Mouse (Mus musculus) forebrain, embryonic 15.5 days (tissue): ENCODE measurements around the gene Rpl27a. TPM values are rescaled to one million over a fixed set of nuclear protein-coding genes. Genes with fewer than 3 reads are reported as not detected.

Source experiments
- ATAC-seq: fragments of 200-750 bp; cut with Nextera tagmentation; replicated peaks from 2 replicates; pipeline ENCODE4 v1.8.0; 2017; ENCODE audit warnings: mild to moderate bottlenecking, moderate TSS enrichment, moderate library complexity
- H3K27ac ChIP-seq: fragments of 300-500 bp; sonication (generic); replicated peaks from 2 replicates; pipeline ENCODE4 v1.5.1; 2015; ENCODE audit warnings: mild to moderate bottlenecking, inconsistent platforms
- H3K27me3 ChIP-seq: fragments of 300-500 bp; sonication (generic); 2 replicates; pipeline ENCODE4 v1.6.1; 2015; ENCODE audit warnings: inconsistent platforms
- H3K36me3 ChIP-seq: fragments of 300-500 bp; sonication (generic); 2 replicates; pipeline ENCODE4 v1.6.1; 2015; ENCODE audit warnings: mild to moderate bottlenecking, inconsistent platforms
- H3K4me1 ChIP-seq: fragments of 300-500 bp; sonication (generic); 2 replicates; pipeline ENCODE4 v1.6.1; 2015; ENCODE audit warnings: inconsistent platforms
- H3K4me2 ChIP-seq: fragments of 300-500 bp; sonication (generic); replicated peaks from 2 replicates; pipeline ENCODE4 v1.6.1; 2015; ENCODE audit warnings: mild to moderate bottlenecking, inconsistent platforms
- H3K4me3 ChIP-seq: fragments of 300-500 bp; sonication (generic); 2 replicates; pipeline ENCODE4 v1.5.1; 2015; ENCODE audit warnings: mild to moderate bottlenecking, inconsistent platforms
- H3K9ac ChIP-seq: fragments of 300-500 bp; sonication (generic); replicated peaks from 2 replicates; pipeline ENCODE4 v1.6.1; 2015; ENCODE audit warnings: mild to moderate bottlenecking, inconsistent platforms
- H3K9me3 ChIP-seq: fragments of 300-500 bp; sonication (generic); 2 replicates; pipeline ENCODE4 v1.6.1; 2016; ENCODE audit warnings: inconsistent platforms
- WGBS: fragments of 180-500 bp; shearing (Covaris S2); methylation state at CpG from one replicate; pipeline ENCODE4 v1.1.7; 2015; ENCODE audit warnings: mixed read lengths; 5-methylcytosine and 5-hydroxymethylcytosine counted together
- polyA plus RNA-seq: library from polyadenylated mRNA; unstranded; fragments of >200 nt; fragmentation: Nextera tagmentation; extraction: Ambion mirVana; gene quantifications from 2 replicates; pipeline ENCODE4 v1.2.1, GENCODE M21; 2015

The Rpl27a gene
- 83.3 and 86.3 TPM in 2 replicates for polyA plus RNA-seq

- peak; percentile 94 for ATAC-seq
- WGBS, result under 1% methylated on average over 72 of the region's 72 CpGs
- peaks cover 30% of the 10 kb centered on the region for H3K4me1 ChIP-seq
- peaks cover 33% of the 10 kb centered on the region for H3K36me3 ChIP-seq
- H3K9me3 ChIP-seq, result no peaks in the 10 kb centered on the region
- H3K4me3 ChIP-seq, result peak within 1 kb of the TSS; percentile 71
- no peaks in the 10 kb centered on the region for H3K27me3 ChIP-seq
- H3K4me2 ChIP-seq, result peak within 1 kb of the TSS; percentile 88
- H3K27ac ChIP-seq, result peak within 1 kb of the TSS; percentile 97
- peak within 1 kb of the TSS; percentile 94 for H3K9ac ChIP-seq
Measured at GRCm38 (mm10) chr7:109518838-109519696, at the start of gene Rpl27a. Gene Rpl27a, plus strand, starts transcription at chr7:109519147.

- no peaks in the 10 kb centered on the region for H3K27me3 ChIP-seq
- no peak overlapping the region for H3K4me3 ChIP-seq
- H3K9me3 ChIP-seq, result no peaks in the 10 kb centered on the region
- no peak overlapping the region for H3K4me2 ChIP-seq
- 74% methylated on average over 4 of the region's 4 CpGs for WGBS
- H3K36me3 ChIP-seq, result no peaks in the 10 kb centered on the region
- ATAC-seq, result no peak
- no peak overlapping the region for H3K27ac ChIP-seq
- H3K9ac ChIP-seq, result no peak overlapping the region
- no peaks in the 10 kb centered on the region for H3K4me1 ChIP-seq
Measured at GRCm38 (mm10) chr7:109470700-109471099, 48.2 kb upstream of the Rpl27a start.

DNA sequence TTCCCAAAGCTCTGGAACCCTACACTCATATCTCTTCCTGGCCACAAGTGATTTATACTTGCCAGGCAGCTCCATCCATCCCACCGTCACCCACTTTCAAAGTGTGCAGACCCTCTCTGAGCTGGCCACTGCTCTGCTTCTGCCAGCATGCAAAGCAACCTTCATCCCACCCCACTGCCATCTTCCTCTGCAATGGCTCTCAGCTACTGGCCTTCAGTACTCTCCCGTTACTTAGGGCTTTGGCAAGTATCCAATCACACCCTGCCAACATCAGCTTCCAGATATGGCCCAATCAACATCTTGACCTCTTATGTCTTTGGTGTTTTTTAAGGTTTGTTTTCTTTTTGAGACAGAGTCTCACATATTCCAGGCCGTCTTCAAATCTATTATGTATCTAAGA, 41.0 kb upstream of the Rpl27a start:
- Histone ChIP-seq H3K9me3 (no peaks in the 10 kb centered on the region), H3K4me3 (no peak overlapping the region), H3K27ac (no peak overlapping the region), H3K36me3 (no peaks in the 10 kb centered on the region), H3K4me2 (no peak overlapping the region), H3K9ac (no peak overlapping the region), H3K27me3 (no peaks in the 10 kb centered on the region), H3K4me1 (peaks cover 3% of the 10 kb centered on the region; the same call in 1 of the 2 replicates)
- WGBS, result 80% methylated on average over 3 of the region's 3 CpGs
- no peak for ATAC-seq

- no peak overlapping the region for H3K4me2 ChIP-seq
- H3K4me3 ChIP-seq, result no peak overlapping the region
- no peaks in the 10 kb centered on the region for H3K27me3 ChIP-seq
- H3K9me3 ChIP-seq, result no peaks in the 10 kb centered on the region
- 21% methylated on average over 7 of the region's 7 CpGs for WGBS
- no peak for ATAC-seq
- H3K36me3 ChIP-seq, result no peaks in the 10 kb centered on the region
- peaks cover 3% of the 10 kb centered on the region; the same call in 1 of the 2 replicates for H3K4me1 ChIP-seq
- no peak overlapping the region for H3K9ac ChIP-seq
- H3K27ac ChIP-seq, result no peak overlapping the region
Measured at GRCm38 (mm10) chr7:109480765-109481197, 38.2 kb upstream of the Rpl27a start.

- H3K4me3 ChIP-seq, result no peak overlapping the region
- 70% methylated on average over 5 of the region's 5 CpGs for WGBS
- ATAC-seq, result no peak
Measured at GRCm38 (mm10) chr7:109484221-109484620, 34.7 kb upstream of the Rpl27a start.

DNA sequence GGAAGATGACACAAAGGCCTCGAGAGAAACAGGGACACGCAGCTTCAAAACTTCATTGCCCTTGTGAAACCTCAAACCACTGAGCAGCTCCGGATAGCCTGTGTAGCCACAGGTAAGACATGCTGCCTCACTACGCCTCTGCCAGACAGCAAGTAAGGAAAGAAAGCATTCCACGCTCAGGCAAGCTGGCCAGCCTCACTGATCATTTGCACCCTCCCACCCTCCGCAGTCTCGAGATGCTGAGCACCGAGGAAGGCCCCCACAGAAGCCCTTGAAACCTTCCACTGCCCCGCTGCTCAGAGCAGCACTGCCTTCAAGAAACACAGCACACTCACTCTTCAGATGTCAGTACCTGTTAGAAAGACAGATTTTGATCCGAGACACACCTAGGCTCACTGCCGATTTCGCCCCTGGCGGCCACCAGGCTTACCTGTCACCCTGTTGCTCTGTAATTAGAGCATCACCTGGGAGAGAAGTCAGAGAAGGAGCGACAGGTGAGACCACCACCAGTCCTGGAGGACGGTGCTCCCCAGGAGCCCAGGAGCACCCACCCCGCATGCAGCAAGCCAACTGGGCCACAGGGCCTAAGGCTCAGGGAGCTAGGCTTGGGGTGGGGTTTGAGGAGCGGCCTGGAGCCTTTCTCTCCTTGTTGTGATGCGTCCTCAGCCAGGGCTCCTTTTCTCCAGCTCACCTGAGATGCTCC, 26.2 kb upstream of the Rpl27a start:
- H3K9ac ChIP-seq, result peak overlapping the region; percentile 31; the same call in 1 of the 2 replicates
- peak overlapping the region; percentile 31 for H3K4me3 ChIP-seq
- H3K27ac ChIP-seq, result no peak overlapping the region
- H3K27me3 ChIP-seq, result no peaks in the 10 kb centered on the region
- H3K9me3 ChIP-seq, result no peaks in the 10 kb centered on the region
- H3K36me3 ChIP-seq, result no peaks in the 10 kb centered on the region
- ATAC-seq, result peak; percentile 26; the same call in 1 of the 2 replicates
- H3K4me1 ChIP-seq, result peaks cover 13% of the 10 kb centered on the region
- H3K4me2 ChIP-seq, result peak overlapping the region; percentile 42
- 57% methylated on average over 18 of the region's 18 CpGs for WGBS

More at GRCm38 (mm10) chr7:109484221-109484620, 34.7 kb upstream of the Rpl27a start:
- Histone ChIP-seq H3K4me1 (peaks cover 3% of the 10 kb centered on the region; the same call in 1 of the 2 replicates), H3K4me2 (no peak overlapping the region), H3K36me3 (no peaks in the 10 kb centered on the region), H3K9ac (no peak overlapping the region), H3K27ac (no peak overlapping the region), H3K9me3 (no peaks in the 10 kb centered on the region), H3K27me3 (no peaks in the 10 kb centered on the region)

DNA sequence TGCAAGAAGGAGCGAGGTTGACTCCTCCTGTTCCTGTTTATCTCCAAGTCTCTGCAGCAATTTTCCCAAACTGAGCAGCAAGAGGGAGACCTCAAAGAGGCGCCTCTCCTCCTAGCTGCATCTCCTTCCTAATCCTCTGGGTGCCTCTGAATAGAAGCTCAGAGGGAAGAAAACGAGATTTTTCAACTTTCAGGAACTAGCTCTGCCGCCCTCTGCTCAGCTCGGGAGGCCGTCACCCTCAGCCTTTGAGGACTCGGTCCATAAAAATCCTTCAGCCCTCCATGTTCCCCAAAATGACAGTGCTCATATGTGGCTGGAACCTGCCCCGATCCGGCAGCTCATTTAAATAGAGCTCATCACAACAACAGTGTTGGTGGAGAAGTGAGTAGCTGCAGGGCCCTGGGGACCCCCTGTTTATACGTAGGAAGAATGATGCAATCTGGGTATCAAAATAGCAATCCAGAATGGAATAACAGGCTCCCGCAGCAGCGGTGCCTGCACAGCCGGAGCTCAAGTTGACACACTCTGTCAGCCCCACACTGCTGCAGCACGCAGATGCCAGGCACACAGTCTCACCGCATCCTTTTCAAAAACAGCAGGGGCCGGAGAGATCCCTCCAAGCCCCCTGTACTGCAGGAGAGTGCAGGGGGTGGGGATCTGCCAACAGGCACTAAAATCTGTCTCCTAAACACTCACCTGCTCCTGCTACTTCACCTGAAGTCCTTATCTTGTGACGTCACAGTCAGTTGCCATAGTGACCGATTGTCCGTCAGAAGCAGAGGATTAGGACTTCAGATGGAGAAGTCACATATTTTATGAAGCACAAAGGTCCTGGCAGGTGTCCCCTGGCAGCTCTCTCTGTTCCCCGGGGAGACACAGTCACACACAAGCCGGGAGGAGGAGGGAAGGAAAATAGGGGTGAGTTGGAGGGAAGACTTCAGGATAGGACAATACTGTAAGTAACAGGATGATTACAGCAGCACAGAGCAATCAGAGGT, 25.3 kb upstream of the Rpl27a start:
- WGBS, result 7% methylated on average over 21 of the region's 21 CpGs
- Histone ChIP-seq H3K4me3 (peak overlapping the region; percentile 31), H3K4me2 (peak overlapping the region; percentile 42), H3K9me3 (no peaks in the 10 kb centered on the region), H3K36me3 (no peaks in the 10 kb centered on the region), H3K4me1 (peaks cover 13% of the 10 kb centered on the region), H3K27me3 (no peaks in the 10 kb centered on the region), H3K27ac (no peak overlapping the region; the same call in 1 of the 2 replicates), H3K9ac (peak overlapping the region; percentile 31; the same call in 1 of the 2 replicates)
- ATAC-seq, result peak; percentile 84

GRCm38 (mm10) chr7:109497507-109497906, 21.4 kb upstream of the Rpl27a start:
- Histone ChIP-seq H3K4me3 (no peak overlapping the region), H3K4me2 (no peak overlapping the region), H3K9me3 (no peaks in the 10 kb centered on the region), H3K36me3 (no peaks in the 10 kb centered on the region), H3K9ac (no peak overlapping the region), H3K27me3 (no peaks in the 10 kb centered on the region), H3K4me1 (peaks cover 13% of the 10 kb centered on the region), H3K27ac (no peak overlapping the region)
- no peak for ATAC-seq
- WGBS, result 33% methylated on average over 4 of the region's 4 CpGs

- H3K4me1 ChIP-seq, result peaks cover 12% of the 10 kb centered on the region
- no peaks in the 10 kb centered on the region for H3K27me3 ChIP-seq
- no peaks in the 10 kb centered on the region for H3K36me3 ChIP-seq
- H3K27ac ChIP-seq, result peak overlapping the region; percentile 1; the same call in 1 of the 2 replicates
- H3K9me3 ChIP-seq, result no peaks in the 10 kb centered on the region
- ATAC-seq, result peak; percentile 80
- H3K9ac ChIP-seq, result no peak overlapping the region
- WGBS, result 4% methylated on average over 8 of the region's 8 CpGs
- H3K4me2 ChIP-seq, result no peak overlapping the region
- H3K4me3 ChIP-seq, result no peak overlapping the region
Measured at GRCm38 (mm10) chr7:109507119-109507518, 11.8 kb upstream of the Rpl27a start.

DNA sequence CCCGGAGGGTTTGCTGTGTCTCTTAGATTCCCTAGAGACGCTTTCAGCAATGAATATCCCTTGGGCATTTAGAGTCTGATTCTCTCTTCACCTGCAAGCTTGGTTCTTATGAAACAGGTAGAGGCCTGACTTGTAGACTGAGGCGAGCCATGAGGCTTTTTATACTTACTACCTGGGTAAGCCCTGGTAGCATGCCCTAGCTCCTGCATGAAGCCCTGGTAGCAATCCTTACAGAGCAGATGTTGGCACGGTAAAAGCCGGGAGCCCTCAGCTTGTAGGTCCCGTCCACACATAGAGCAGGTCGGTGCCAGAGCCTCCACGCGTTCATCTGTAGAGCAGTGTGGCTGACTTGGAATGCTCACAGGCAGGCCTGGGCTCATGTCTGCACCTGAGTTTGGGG, 11.4 kb upstream of the Rpl27a start:
- ATAC-seq, result peak; percentile 26; the same call in 1 of the 2 replicates
- H3K27ac ChIP-seq, result peak overlapping the region; percentile 1; the same call in 1 of the 2 replicates
- no peaks in the 10 kb centered on the region for H3K27me3 ChIP-seq
- H3K4me2 ChIP-seq, result no peak overlapping the region
- H3K4me3 ChIP-seq, result no peak overlapping the region
- H3K36me3 ChIP-seq, result no peaks in the 10 kb centered on the region
- H3K9me3 ChIP-seq, result no peaks in the 10 kb centered on the region
- no peak overlapping the region for H3K9ac ChIP-seq
- 38% methylated on average over 9 of the region's 9 CpGs for WGBS
- H3K4me1 ChIP-seq, result peaks cover 12% of the 10 kb centered on the region

- Histone ChIP-seq H3K4me2 (no peak within 1 kb of the TSS), H3K27ac (peak within 1 kb of the TSS; percentile 1; the same call in 1 of the 2 replicates), H3K36me3 (no peaks in the 10 kb centered on the region), H3K27me3 (no peaks in the 10 kb centered on the region), H3K9ac (no peak within 1 kb of the TSS), H3K9me3 (no peaks in the 10 kb centered on the region), H3K4me3 (no peak within 1 kb of the TSS), H3K4me1 (peaks cover 12% of the 10 kb centered on the region)
- no peak for ATAC-seq
- 91% methylated on average over 4 of the region's 4 CpGs for WGBS
Measured at GRCm38 (mm10) chr7:109508034-109508433, 10.9 kb upstream of the Rpl27a start, which contains the start of gene Trim66. Gene Trim66, minus strand, starts transcription at chr7:109508134.
